Mouse (Mus musculus) left cerebral cortex, adult 9 months (tissue): ENCODE data around the gene Scd4.
"Not testable (repeated sequence)": the region's sequence is repeated elsewhere in the genome, so short reads cannot be mapped to it uniquely, and the experiment has no call there.

Source experiments
- DNase-seq, 2 experiments: peaks; one replicate each; pipeline ENCODE4 v3.0.0; 2022; ENCODE audit warnings: low spot score in 2 of 2

Gene Scd4

DNA sequence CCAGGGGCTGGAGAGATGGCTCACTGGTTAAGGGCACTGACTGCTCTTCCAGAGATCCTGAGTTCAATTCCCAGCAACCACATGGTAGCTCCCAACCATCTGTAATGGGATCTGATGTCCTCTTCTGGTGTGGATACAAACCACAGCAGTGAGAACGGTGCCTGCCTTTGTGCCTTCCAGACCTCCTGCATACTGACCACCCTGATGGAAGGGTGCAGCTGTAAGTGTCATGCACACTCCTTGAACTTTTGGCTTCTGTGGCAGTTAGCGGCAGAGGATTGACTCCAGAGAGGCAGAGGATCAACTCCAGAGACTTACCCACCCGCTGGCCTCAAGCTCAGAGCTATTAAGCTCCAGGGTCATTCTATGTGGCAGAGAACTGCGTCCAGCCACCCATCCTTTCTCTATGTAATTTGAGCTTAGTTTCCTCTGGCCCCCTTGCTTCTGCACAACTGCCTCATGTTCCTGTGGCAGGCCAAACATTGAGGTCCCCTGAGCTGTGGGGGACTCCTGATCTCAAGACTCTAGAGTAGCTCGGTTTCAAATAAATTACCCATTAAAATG is 16.1 kb upstream of the Scd4 start:
- no peak for DNase-seq

- DNase-seq, result no peak
These were observed 15.5 kb upstream of the Scd4 start for GRCm38 (mm10) chr19:44317391-44317790.

- DNase-seq, result no peak
These were observed 14.3 kb upstream of the Scd4 start for GRCm38 (mm10) chr19:44318545-44318944.

GRCm38 (mm10) chr19:44320316-44320715 is 12.6 kb upstream of the Scd4 start:
- no peak for DNase-seq

DNA sequence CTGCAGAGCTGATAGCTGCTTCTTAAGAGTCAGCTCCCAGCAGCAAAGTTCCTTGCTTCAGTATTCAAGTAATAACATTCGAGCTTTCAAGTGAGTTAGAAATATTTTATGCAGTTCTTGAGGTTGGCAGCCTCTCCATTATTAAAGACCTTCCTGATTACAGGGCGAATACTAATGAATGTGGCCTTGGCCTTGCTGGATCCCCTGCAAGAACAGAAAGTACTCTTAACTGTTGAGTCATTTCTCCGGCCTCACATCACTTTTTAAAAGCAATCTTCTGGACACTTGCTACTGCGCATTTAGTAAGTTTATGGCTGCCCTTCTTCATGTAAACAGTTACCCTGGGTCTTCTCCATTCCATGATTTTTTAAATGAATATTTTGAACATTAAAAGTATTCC is 11.7 kb upstream of the Scd4 start:
- DNase-seq, result no peak

DNA sequence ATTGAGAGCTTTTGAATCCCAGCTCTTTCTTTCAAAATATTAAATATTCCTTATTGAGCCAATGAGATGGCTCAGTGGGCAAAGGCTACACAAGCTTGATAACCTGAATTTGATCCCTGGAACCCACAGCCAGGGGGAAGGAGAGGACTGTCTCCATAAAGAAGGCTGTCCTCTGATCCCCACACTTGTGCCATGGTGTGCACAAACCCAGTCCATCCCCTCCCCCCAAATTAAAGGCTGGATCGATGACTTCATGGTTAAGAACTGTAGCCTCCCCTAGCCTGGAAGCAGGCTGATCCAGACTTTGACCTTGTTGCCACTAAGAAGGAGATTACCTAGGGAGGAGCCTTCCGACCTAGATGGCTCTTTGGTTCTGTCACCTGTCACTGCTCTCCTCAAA is 11.3 kb upstream of the Scd4 start:
- no peak for DNase-seq

GRCm38 (mm10) chr19:44329566-44329965 is 3.3 kb upstream of the Scd4 start:
- DNase-seq, result no peak

GRCm38 (mm10) chr19:44331128-44331527 is 1.8 kb upstream of the Scd4 start:
- DNase-seq, result not testable (repeated sequence)

GRCm38 (mm10) chr19:44331911-44332310 is 981 bp upstream of the Scd4 start:
- DNase-seq, result no peak

GRCm38 (mm10) chr19:44332326-44332725 is 566 bp upstream of the Scd4 start:
- DNase-seq, result peak; percentile 68 to 84

DNA sequence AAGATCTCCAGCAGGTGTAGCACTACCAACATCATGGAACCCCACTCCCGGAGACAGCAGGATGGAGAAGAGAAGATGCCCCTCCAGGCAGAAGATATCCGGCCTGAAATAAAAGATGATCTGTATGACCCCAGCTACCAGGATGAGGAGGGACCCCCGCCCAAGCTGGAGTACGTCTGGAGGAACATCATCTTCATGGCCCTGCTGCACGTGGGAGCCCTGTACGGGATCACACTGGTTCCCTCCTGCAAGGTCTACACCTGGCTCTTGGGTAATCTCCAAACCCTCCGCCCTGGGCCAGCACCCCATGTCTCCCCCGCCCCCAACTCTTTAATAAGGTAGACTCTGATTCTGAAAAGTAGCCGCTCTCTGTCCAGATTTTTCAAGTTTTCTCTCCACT is 1.1 kb downstream of the Scd4 start:
- no peak for DNase-seq

DNA sequence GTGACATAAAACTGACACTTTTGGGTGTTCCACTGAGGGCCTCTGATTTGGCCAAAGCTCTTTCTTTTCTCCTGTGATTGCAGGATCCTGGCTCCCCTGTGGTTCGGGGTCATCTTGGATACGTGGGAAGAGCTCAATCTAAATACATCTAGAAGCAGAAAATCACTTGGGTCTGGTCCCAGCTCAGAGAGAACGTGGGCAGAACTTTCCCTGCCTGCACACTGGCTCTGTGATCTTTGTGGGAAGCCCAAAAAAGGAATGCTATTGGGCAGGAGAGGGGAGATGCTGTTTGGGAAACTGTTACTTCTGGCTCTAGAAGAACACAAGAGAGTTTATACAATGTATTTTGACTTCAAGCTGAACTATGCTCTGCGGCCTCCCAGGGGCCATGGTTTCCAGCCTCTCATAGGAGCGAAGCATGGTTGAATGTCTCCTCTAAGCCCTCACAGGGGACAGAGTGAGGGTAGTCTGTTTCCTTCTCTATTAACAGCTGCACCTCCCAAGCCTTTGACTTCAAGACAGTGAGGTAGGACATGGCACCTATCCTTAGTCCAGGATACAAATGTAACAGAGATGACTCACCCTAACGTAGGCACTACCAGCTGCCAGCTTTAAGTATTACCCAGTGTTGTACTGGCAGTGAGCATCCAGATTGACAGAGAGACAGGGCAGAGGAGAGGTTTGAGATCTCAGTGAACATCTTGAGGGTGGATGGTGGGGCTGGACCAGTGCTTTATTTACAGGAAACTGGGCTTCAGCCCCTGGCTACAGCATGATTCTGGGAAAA is 3.2 kb downstream of the Scd4 start:
- peak in 1 of 2 experiments; percentile 59 for DNase-seq

- DNase-seq, result no peak
These were observed 16.8 kb downstream of the Scd4 start for GRCm38 (mm10) chr19:44349689-44350088.

- no peak for DNase-seq
These were observed 18.9 kb downstream of the Scd4 start for GRCm38 (mm10) chr19:44351756-44352155.

- no peak for DNase-seq
These were observed 25.8 kb downstream of the Scd4 start for GRCm38 (mm10) chr19:44358700-44359099.

DNA sequence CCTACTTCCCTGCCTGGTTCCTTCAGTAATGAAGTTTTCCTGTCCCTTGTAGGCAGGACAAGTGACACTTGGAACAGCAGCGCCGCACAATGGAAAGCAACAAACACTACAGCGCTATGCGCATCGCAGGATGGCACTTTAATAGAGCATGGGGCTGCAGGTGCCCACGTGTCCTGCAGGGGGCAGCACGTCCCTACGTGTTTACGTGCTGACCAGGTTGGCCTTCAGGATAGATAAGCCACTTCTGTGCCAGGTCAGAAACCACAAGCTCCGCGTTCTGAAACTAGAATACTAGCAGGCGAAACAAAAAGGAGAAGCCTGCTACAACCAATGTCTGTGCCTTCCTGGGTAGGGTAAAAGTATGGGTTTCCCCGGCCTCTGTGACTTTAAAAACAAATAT is 30.6 kb downstream of the Scd4 start:
- DNase-seq, result peak; percentile 55 to 70

DNA sequence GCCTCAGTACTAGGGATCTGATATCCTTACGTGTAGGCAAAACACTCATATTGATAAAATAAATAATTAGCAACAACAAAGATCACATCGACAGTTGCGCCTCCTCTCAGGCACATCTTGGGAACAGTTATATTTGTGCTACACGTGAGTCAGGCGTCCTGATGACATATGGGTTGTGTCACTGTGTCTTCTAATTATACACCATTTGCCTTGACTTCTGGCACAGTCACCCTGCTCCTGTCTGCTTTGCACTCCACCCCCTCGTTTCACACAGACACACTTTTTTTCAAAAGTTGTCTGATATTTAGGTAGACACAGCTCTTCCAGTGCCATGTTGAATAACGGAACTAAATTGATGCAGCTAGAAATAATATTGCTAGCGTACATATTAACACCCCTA is 31.1 kb downstream of the Scd4 start:
- DNase-seq, result peak in 1 of 2 experiments; percentile 58

GRCm38 (mm10) chr19:44365733-44366132 is 32.8 kb downstream of the Scd4 start:
- DNase-seq, result no peak

- DNase-seq, result not testable (repeated sequence)
These were observed 34.2 kb downstream of the Scd4 start for GRCm38 (mm10) chr19:44367076-44367475.

- no peak for DNase-seq
These were observed 36.5 kb downstream of the Scd4 start for GRCm38 (mm10) chr19:44369371-44369770.

DNA sequence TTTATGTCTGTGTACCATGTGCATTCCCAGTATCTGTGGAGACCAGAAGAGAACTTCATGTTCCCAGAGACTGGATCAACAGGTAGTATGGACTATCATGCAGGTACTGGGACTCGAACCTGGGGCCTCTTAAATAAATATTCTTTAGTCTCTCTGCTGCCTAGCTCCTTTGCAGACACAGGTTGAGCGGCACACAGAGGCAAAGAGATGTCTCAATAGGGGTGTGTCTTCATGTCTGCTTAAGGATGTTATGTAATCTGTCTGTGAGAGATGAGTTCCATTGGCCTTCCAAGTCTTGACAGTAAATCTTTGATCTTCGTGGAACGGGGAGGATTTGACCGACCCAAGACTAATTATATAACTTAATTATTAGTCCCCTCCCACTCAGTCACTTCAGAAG is 37.3 kb downstream of the Scd4 start:
- DNase-seq, result no peak

GRCm38 (mm10) chr19:44372969-44373368 is 40.1 kb downstream of the Scd4 start:
- DNase-seq, result peak in 1 of 2 experiments; percentile 83

DNA sequence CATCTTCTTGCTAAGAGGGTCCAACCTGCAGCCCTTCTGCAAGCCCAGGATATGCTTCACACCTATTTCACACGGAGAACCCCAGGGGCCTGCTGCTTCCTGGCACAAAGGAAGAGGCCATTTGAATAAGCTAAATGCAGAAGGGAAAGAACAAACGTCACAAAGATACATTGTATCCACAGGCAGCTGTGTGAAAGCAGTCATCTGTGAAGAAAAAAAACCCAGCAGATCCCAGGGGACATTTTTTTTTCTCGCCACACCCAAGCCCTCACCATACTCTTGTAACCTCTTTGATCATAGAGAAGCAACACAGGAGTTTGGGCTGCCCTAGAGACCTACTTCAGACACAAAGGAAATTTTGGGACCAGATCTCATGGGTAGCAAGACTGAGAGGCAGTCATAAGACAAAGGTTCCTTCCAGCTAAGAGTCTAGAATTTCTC is 43.6 kb downstream of the Scd4 start:
- DNase-seq, result no peak
